Mouse (Mus musculus): ENCODE measurements at regions not wholly inside any gene's neighbourhood (a gene's known extent, or its start where the extent isn't known, plus 50 kb on each side); places are given as distances from the start of the nearest gene placed in this dataset.
A peak's percentile ranks its signal among the peaks of the same experiment; 100 is the strongest.

- DNase-seq (ENCODE audit: low spot score in 2 of 2): no peak
These were observed 77.7 kb downstream of the Fam76b start for GRCm38 (mm10) chr9:13905086-13905669.

- DNase-seq (ENCODE audit: low spot score in 2 of 2): no peak
These were observed 79.2 kb downstream of the Fam76b start for GRCm38 (mm10) chr9:13906736-13907135.

GRCm38 (mm10) chr9:13909604-13910003 lies 82.1 kb downstream of the Fam76b start:
- no peak for DNase-seq (ENCODE audit: low spot score in 2 of 2)

DNA sequence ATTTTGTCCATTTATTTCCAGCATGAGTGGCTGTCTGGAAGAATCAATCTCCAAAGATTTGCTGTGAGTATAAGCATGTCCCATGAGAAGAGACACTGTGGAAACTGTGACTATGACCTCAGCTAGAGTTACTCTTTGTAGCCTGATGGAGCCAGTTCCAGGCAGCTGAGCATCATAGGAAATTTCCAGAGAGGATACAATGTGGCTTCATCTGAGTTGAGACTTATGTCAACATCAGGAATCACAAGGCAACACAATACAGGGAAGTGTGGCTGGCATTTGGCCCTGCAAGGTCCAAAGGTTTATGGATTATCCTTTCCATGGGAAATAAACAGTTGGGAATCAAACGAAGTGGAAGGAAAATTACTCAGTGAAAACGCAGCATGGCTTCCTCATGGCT lies 82.6 kb downstream of the Fam76b start:
- no peak for DNase-seq (ENCODE audit: low spot score in 2 of 2)

DNA sequence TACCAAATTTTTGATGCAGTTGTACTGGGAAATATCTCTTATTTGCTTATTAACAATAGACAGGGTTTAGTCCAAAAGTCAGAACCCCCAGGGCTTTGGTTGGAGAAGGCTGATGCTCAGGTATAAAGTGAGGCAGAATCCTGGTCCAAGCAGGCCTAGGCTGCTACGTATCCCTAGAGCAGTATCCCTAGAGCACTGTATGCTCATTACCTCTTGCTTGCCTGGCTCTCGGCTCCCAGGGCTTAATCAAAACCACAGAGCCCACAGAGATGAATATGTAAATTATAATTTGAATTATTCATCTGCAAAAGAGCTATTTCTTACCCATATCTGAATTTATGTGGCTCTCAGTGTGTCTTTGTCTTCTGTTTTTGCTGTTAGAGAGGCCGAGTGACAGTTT lies 85.9 kb downstream of the Fam76b start:
- no peak for DNase-seq (ENCODE audit: low spot score in 2 of 2)

GRCm38 (mm10) chr9:13914131-13914530 lies 86.6 kb downstream of the Fam76b start:
- no peak for DNase-seq (ENCODE audit: low spot score in 2 of 2)

DNA sequence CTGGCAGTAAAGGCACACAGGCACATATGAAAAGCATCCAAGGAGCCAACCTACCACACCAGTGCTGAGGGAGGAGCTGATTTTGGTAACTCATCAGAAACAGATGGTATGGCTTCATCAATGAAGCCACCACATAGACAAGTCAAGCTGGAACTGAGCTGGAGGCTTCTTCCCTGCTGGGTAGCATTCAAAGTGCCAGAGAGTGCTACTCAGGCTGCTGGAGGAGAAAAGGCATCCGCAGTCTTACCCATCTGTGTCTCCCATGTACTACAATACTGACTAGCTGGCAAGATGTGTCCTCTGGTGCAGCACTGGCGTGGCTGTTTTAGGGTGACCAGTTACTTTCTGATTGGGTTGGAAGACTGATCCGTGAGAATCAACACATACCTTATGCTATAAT lies 87.3 kb downstream of the Fam76b start:
- DNase-seq (ENCODE audit: low spot score in 2 of 2): no peak

GRCm38 (mm10) chr9:13916837-13917236 lies 89.3 kb downstream of the Fam76b start:
- no peak for DNase-seq (ENCODE audit: low spot score in 2 of 2)

- no peak for DNase-seq (ENCODE audit: low spot score in 2 of 2)
These were observed 91.2 kb downstream of the Fam76b start for GRCm38 (mm10) chr9:13918606-13919202.

DNA sequence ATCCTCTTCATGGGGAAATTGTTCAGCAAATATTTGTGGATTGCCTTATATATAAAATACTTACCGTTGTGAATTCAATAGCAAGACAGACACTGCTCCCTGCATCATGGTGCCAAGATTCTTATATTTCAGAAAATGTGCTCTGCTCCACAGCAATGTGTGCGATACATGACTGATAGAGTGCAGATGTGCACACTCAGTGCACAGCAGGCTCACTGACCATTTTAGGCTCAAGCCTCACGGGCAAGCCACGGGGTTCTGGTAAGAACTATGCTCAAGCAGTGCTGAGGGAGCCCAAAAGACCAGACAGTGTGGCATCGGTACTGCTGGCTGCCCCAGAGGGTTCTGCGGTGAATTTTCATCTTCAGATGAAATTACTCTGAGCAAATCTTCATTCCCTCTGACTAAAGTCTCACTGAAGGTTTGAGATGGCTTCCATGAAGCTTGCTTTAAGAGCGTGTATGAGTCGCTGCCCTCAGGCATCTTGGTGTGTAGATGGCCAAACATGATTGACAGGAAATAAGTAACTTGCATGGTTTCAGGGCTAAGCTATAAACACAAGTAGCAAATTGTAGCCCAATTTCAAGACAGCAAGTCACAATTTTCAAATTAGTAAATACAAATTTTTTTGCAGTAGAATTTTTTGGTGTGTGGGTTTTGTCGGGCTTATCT lies 92.4 kb downstream of the Fam76b start:
- DNase-seq (ENCODE audit: low spot score in 2 of 2): no peak

GRCm38 (mm10) chr9:13920623-13921022 lies 93.1 kb downstream of the Fam76b start:
- no peak for DNase-seq (ENCODE audit: low spot score in 2 of 2)

GRCm38 (mm10) chr9:13932001-13932508 lies 104.5 kb downstream of the Fam76b start:
- DNase-seq (ENCODE audit: low spot score in 2 of 2): no peak

DNA sequence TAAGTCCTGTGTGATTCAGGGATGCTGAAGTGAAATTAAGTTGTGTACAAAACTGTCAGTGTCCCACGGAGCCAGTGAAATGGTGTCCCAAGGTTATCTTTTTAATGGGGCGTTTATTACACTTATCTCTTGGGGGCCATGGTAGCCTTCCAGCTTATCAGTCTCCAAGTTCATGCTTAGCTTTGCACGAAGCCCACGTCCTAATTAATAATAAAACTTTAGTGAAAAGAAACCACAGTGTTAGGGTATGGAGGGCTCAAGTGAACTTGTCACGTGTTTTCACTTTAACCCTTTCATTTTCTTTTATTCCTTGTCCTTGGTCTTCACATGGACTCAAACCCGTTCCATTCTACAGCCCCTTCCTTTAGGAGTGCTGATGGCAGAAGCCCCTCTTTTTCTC lies 105.9 kb downstream of the Fam76b start:
- DNase-seq (ENCODE audit: low spot score in 2 of 2): no peak

- no peak for DNase-seq (ENCODE audit: low spot score in 2 of 2)
These were observed 109.8 kb downstream of the Fam76b start for GRCm38 (mm10) chr9:13937301-13937700.

DNA sequence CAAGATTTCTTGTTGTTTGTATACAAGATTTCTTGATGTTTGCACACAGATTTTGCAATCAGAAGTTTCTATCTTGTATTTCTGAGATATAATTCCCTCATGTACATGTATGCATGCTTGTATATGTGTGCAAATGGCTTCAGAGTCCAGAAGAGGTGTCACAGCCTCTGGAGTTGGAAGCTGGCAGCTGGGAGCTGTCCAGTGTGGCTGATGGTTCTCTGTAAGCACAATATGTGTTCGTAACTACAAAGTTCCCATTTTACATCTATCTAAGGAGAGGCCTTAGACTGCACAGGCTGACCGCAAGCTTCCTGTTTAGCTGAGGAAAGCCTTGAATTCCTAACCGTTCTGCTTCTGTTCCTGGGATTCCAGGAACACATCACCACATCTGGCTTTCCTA lies 119.0 kb downstream of the Fam76b start:
- no peak for DNase-seq (ENCODE audit: low spot score in 2 of 2)

DNA sequence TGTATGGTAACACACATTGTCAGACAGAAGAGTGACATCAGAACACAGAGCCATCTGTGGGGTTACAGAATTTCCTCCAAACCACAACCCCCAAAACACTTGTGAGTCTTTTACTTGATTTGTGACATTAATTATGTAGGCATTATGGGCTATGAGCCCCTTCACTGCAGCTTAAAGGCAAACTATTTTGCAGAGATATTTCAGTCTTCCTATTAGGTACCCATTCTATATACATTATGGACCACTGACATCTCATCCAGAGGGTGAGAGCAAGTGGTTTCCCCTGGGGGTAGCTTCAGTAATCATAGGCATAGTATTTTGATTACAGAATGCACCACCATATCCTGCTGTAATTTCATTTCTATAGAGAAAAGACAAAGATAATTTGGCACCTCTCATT lies 124.6 kb downstream of the Fam76b start:
- no peak for DNase-seq (ENCODE audit: low spot score in 2 of 2)

GRCm38 (mm10) chr9:13963140-13963763 lies 135.7 kb downstream of the Fam76b start:
- no peak for DNase-seq (ENCODE audit: low spot score in 2 of 2)

DNA sequence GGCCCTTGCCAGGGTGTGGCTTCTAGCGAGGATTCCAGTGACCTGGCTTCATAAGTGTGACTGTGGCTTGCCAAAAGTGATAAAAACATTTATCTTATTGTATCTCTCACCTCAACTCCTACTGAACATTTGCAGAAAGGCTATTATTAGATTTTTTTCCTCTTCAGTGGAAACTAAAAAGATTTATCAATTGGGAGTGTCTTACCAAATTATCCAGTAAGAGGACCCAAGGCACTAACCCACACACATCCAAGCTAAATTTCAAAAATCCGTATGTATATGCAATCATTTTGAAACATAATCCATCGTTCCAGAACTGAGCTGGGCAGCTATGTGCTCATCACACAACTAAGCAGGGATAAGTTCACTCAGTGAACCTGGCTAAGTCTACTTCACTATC lies 136.3 kb downstream of the Fam76b start:
- DNase-seq (ENCODE audit: low spot score in 2 of 2): no peak

- DNase-seq (ENCODE audit: low spot score in 2 of 2): no peak
These were observed 136.7 kb downstream of the Fam76b start for GRCm38 (mm10) chr9:13964256-13964655.

- no peak for DNase-seq (ENCODE audit: low spot score in 2 of 2)
These were observed 138.7 kb downstream of the Fam76b start for GRCm38 (mm10) chr9:13966212-13966611.

- peak; percentile 6 to 17 for DNase-seq (ENCODE audit: low spot score in 2 of 2)
These were observed 141.7 kb downstream of the Fam76b start for GRCm38 (mm10) chr9:13969262-13969661.

DNA sequence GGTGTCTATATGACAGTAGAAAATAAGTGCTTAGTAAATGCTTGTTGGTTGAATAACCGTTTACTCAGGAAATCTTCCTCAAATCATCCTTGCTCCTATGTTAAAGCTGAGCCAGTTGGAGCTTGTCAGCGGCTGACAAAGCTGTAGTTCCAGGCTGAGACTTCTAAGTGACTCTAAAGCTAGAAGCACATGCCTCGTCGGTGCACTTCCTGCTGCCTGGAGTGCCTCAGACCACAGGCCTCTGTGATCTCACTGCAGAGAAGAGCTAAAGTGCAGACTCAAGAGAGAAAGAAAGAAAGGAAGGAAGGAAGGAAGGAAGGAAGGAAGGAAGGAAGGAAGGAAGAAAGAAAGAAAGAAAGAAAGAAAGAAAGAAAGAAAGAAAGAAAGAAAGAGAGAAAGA lies 146.1 kb downstream of the Fam76b start:
- DNase-seq (ENCODE audit: low spot score in 2 of 2): no peak

GRCm38 (mm10) chr9:13974870-13975269 lies 147.4 kb downstream of the Fam76b start:
- no peak for DNase-seq (ENCODE audit: low spot score in 2 of 2)

Measured in frontal cortex, postnatal 36 days (tissue).